Mouse (Mus musculus): Measurements from ENCODE around the gene Abcb11. TPM values are rescaled to one million over a fixed set of nuclear protein-coding genes. Genes with fewer than 3 reads are reported as not detected.
"Not testable (repeated sequence)": the region's sequence is repeated elsewhere in the genome, so short reads cannot be mapped to it uniquely, and the experiment has no call there.

Gene Abcb11
- polyA plus RNA-seq, 1 experiment from 2014 or later = not detected

- H3K36me3 ChIP-seq = no peaks in the 10 kb centered on the region
- no peaks in the 10 kb centered on the region for H3K27me3 ChIP-seq
- 70% methylated on average over 5 of the region's 5 CpGs for WGBS
- H3K27ac ChIP-seq (replicated peaks) = no peak overlapping the region
- ATAC-seq (replicated peaks) = peak; percentile 68; the same call in 1 of the 2 replicates
- H3K9me3 ChIP-seq = no peaks in the 10 kb centered on the region
- no peak overlapping the region for H3K4me3 ChIP-seq
- H3K9ac ChIP-seq (replicated peaks) = no peak overlapping the region
- 0 out of 2 replicates have a peak, but pooled peaks cover 3% of the 10 kb centered on the region for H3K4me1 ChIP-seq
- no peak overlapping the region for H3K4me2 ChIP-seq (replicated peaks)
These were observed 13.8 kb downstream of the Abcb11 start for GRCm38 (mm10) chr2:69328509-69329163.

- no peak overlapping the region for H3K4me3 ChIP-seq
- no peak overlapping the region for H3K4me2 ChIP-seq (replicated peaks)
- H3K9ac ChIP-seq (replicated peaks) = no peak overlapping the region
- 0 out of 2 replicates have a peak, but pooled peaks cover 3% of the 10 kb centered on the region for H3K4me1 ChIP-seq
- no peaks in the 10 kb centered on the region for H3K27me3 ChIP-seq
- no peak overlapping the region for H3K27ac ChIP-seq (replicated peaks)
- no peaks in the 10 kb centered on the region for H3K36me3 ChIP-seq
- ATAC-seq (replicated peaks) = no peak
- 80% methylated on average over 5 of the region's 5 CpGs for WGBS
- no peaks in the 10 kb centered on the region for H3K9me3 ChIP-seq
These were observed 17.3 kb downstream of the Abcb11 start for GRCm38 (mm10) chr2:69324881-69325660.

- H3K27ac ChIP-seq (replicated peaks) = no peak overlapping the region
- H3K4me2 ChIP-seq (replicated peaks) = no peak overlapping the region
- no peaks in the 10 kb centered on the region for H3K4me1 ChIP-seq
- ATAC-seq (replicated peaks) = no peak
- H3K9me3 ChIP-seq = no peaks in the 10 kb centered on the region
- WGBS = 90% methylated on average over 4 of the region's 4 CpGs
- H3K9ac ChIP-seq (replicated peaks) = no peak overlapping the region
- H3K4me3 ChIP-seq = no peak overlapping the region
- no peaks in the 10 kb centered on the region for H3K27me3 ChIP-seq
- no peaks in the 10 kb centered on the region for H3K36me3 ChIP-seq
These were observed 19.4 kb downstream of the Abcb11 start for GRCm38 (mm10) chr2:69323018-69323417.

- Histone ChIP-seq H3K9ac (replicated peaks) (no peak overlapping the region), H3K4me3 (no peak overlapping the region), H3K4me2 (replicated peaks) (no peak overlapping the region), H3K4me1 (no peaks in the 10 kb centered on the region), H3K36me3 (no peaks in the 10 kb centered on the region), H3K9me3 (no peaks in the 10 kb centered on the region), H3K27me3 (no peaks in the 10 kb centered on the region), H3K27ac (replicated peaks) (no peak overlapping the region)
- 79% methylated on average over 5 of the region's 5 CpGs for WGBS
- ATAC-seq (replicated peaks) = no peak
These were observed 21.0 kb downstream of the Abcb11 start for GRCm38 (mm10) chr2:69321457-69321856.

- H3K27ac ChIP-seq (replicated peaks) = no peak overlapping the region
- H3K4me3 ChIP-seq = no peak overlapping the region
- 98% methylated on average over 4 of the region's 4 CpGs for WGBS
- no peaks in the 10 kb centered on the region for H3K36me3 ChIP-seq
- H3K27me3 ChIP-seq = no peaks in the 10 kb centered on the region
- no peaks in the 10 kb centered on the region for H3K4me1 ChIP-seq
- ATAC-seq (replicated peaks) = no peak
- no peak overlapping the region for H3K4me2 ChIP-seq (replicated peaks)
- no peaks in the 10 kb centered on the region for H3K9me3 ChIP-seq
- H3K9ac ChIP-seq (replicated peaks) = no peak overlapping the region
These were observed 31.1 kb downstream of the Abcb11 start for GRCm38 (mm10) chr2:69311337-69311736.

- H3K4me1 ChIP-seq = no peaks in the 10 kb centered on the region
- no peaks in the 10 kb centered on the region for H3K9me3 ChIP-seq
- 80% methylated on average over 6 of the region's 6 CpGs for WGBS
- H3K36me3 ChIP-seq = no peaks in the 10 kb centered on the region
- H3K4me2 ChIP-seq (replicated peaks) = no peak overlapping the region
- ATAC-seq (replicated peaks) = no peak
- no peak overlapping the region for H3K27ac ChIP-seq (replicated peaks)
- no peaks in the 10 kb centered on the region for H3K27me3 ChIP-seq
- H3K4me3 ChIP-seq = no peak overlapping the region
- H3K9ac ChIP-seq (replicated peaks) = no peak overlapping the region
These were observed 34.3 kb downstream of the Abcb11 start for GRCm38 (mm10) chr2:69308136-69308535.

- 91% methylated on average over 6 of the region's 6 CpGs for WGBS
- H3K4me2 ChIP-seq (replicated peaks); ATAC-seq (replicated peaks); H3K4me1 ChIP-seq; H3K4me3 ChIP-seq; H3K36me3 ChIP-seq; H3K9ac ChIP-seq (replicated peaks); H3K27me3 ChIP-seq; H3K9me3 ChIP-seq; H3K27ac ChIP-seq (replicated peaks): not testable (repeated sequence)
These were observed 41.8 kb downstream of the Abcb11 start for GRCm38 (mm10) chr2:69300568-69300967.

GRCm38 (mm10) chr2:69294508-69294907, 47.9 kb downstream of the Abcb11 start:
- Histone ChIP-seq H3K4me1 (no peaks in the 10 kb centered on the region), H3K27ac (replicated peaks) (no peak overlapping the region), H3K27me3 (no peaks in the 10 kb centered on the region), H3K4me2 (replicated peaks) (no peak overlapping the region), H3K9ac (replicated peaks) (no peak overlapping the region), H3K36me3 (no peaks in the 10 kb centered on the region), H3K4me3 (no peak overlapping the region), H3K9me3 (no peaks in the 10 kb centered on the region)
- ATAC-seq (replicated peaks) = no peak

- WGBS = 59% methylated on average over 5 of the region's 5 CpGs
- Histone ChIP-seq H3K27ac (replicated peaks) (no peak overlapping the region), H3K9ac (replicated peaks) (no peak overlapping the region), H3K9me3 (no peaks in the 10 kb centered on the region), H3K4me2 (replicated peaks) (no peak overlapping the region), H3K36me3 (no peaks in the 10 kb centered on the region), H3K4me1 (no peaks in the 10 kb centered on the region), H3K4me3 (no peak overlapping the region), H3K27me3 (no peaks in the 10 kb centered on the region)
- ATAC-seq (replicated peaks) = no peak
These were observed 53.4 kb downstream of the Abcb11 start for GRCm38 (mm10) chr2:69288989-69289388.

GRCm38 (mm10) chr2:69275875-69276274, 66.5 kb downstream of the Abcb11 start:
- no peak for ATAC-seq (replicated peaks)
- Histone ChIP-seq H3K4me3 (no peak overlapping the region), H3K27me3 (no peaks in the 10 kb centered on the region), H3K36me3 (no peaks in the 10 kb centered on the region), H3K9ac (replicated peaks) (no peak overlapping the region), H3K4me1 (no peaks in the 10 kb centered on the region), H3K27ac (replicated peaks) (no peak overlapping the region), H3K4me2 (replicated peaks) (no peak overlapping the region), H3K9me3 (no peaks in the 10 kb centered on the region)
- 2% methylated on average over 1 of the region's 1 CpGs for WGBS

- no peaks in the 10 kb centered on the region for H3K9me3 ChIP-seq
- H3K4me1 ChIP-seq = no peaks in the 10 kb centered on the region
- H3K9ac ChIP-seq (replicated peaks) = no peak overlapping the region
- H3K4me2 ChIP-seq (replicated peaks) = no peak overlapping the region
- ATAC-seq (replicated peaks) = no peak
- H3K36me3 ChIP-seq = no peaks in the 10 kb centered on the region
- H3K4me3 ChIP-seq = no peak overlapping the region
- H3K27me3 ChIP-seq = no peaks in the 10 kb centered on the region
- H3K27ac ChIP-seq (replicated peaks) = no peak overlapping the region
These were observed 78.3 kb downstream of the Abcb11 start for GRCm38 (mm10) chr2:69264069-69264618.

GRCm38 (mm10) chr2:69248221-69248755, 94.1 kb downstream of the Abcb11 start:
- H3K27ac ChIP-seq (replicated peaks) = no peak overlapping the region
- ATAC-seq (replicated peaks) = no peak

More at GRCm38 (mm10) chr2:69248221-69248755, 94.1 kb downstream of the Abcb11 start:
- Histone ChIP-seq H3K36me3 (no peaks in the 10 kb centered on the region), H3K27me3 (no peaks in the 10 kb centered on the region), H3K4me1 (peaks cover 16% of the 10 kb centered on the region), H3K4me2 (replicated peaks) (no peak overlapping the region), H3K9ac (replicated peaks) (no peak overlapping the region), H3K4me3 (no peak overlapping the region), H3K9me3 (no peaks in the 10 kb centered on the region)
- 48% methylated on average over 16 of the region's 16 CpGs for WGBS
